Mouse (Mus musculus): ENCODE data around the gene Defa22. TPM values are rescaled to one million over a fixed set of nuclear protein-coding genes. Genes with fewer than 3 reads are reported as not detected.
"Not testable (repeated sequence)": the region's sequence is repeated elsewhere in the genome, so short reads cannot be mapped to it uniquely, and the experiment has no call there.

The Defa22 gene
- total RNA-seq (2014; fragmentation: Nextera tagmentation) = not detected in 2 replicates
- total RNA-seq (2017) = not detected in 2 replicates

GRCm38 (mm10) chr8:21161977-21162376 lies at the start of gene Defa22:
Gene Defa22, plus strand, starts transcription at chr8:21162277.
- ATAC-seq (replicated peaks; ENCODE audit: low FRiP score, low TSS enrichment, poor library complexity, severe bottlenecking) = not testable (repeated sequence)

DNA sequence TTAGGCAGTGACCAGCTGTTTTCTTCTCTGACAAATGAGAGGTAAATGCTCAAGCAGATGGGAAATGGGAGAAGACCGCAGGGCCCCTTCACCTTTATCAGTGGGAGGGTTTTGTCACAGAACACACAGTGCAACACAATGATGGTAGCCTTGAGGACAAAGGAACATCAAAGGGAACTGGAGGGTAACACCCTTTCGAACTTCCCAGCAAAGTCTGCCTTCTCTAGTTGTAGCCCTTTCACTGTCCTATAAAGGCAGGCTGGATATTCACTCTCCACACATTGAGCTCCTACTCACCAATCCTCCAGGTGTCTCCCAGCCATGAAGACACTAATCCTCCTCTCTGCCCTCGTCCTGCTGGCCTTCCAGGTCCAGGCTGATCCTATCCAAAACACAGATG lies 27.7 kb upstream of the Defa22 start, which contains the start of gene Defa30:
Gene Defa30 (plus strand): TSS at position 301 of the 400 bp plus-strand sequence.
- ATAC-seq (replicated peaks; ENCODE audit: low FRiP score, low TSS enrichment, poor library complexity, severe bottlenecking) = not testable (repeated sequence)

DNA sequence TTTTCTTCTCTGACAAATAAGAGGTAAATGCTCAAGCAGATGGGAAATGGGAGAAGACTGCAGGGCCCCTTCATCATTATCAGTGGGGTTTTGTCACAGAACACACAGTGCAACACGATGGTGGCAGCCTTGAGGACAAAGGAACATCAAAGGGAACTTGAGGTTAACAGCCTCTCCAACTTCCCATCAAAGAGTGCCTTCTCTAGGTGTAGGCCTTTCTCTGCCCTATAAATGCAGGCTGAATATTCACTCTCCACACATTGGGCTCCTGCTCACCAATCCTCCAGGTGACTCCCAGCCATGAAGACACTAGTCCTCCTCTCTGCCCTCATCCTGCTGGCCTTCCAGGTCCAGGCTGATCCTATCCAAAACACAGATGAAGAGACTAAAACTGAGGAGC lies 29.2 kb downstream of the Defa22 start, which contains the start of gene Defa31:
Gene Defa31 (plus strand): TSS at position 301 of the 400 bp plus-strand sequence.
- ATAC-seq (replicated peaks; ENCODE audit: low FRiP score, low TSS enrichment, poor library complexity, severe bottlenecking) = not testable (repeated sequence)

DNA sequence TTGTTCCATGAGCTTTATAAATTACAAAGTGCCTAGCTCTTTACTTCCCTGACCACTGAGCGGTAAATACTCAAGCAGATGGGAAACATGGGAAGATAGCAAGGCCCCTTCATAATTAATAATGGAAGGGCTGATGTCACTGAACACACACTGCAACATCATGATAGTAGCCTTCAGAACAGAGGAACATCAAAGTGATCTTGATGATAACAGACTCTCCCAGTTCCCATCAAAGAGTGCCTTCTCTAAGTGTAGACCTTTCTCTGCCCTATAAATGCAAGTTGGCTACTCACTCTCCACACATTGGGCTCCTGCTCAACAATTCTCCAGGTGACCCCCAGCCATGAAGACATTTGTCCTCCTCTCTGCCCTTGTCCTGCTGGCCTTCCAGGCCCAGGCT lies 39.2 kb downstream of the Defa22 start, which contains the start of gene Gm15293:
Gene Gm15293 (plus strand): TSS at position 301 of the 400 bp plus-strand sequence.
- ATAC-seq (replicated peaks; ENCODE audit: low FRiP score, low TSS enrichment, poor library complexity, severe bottlenecking) = not testable (repeated sequence)

Other genes with a start within 250 kb of the Defa22 start
- not detected in 2 replicates for gene Gm6040, start 240.2 kb upstream of the Defa22 start, total RNA-seq (2014; fragmentation: Nextera tagmentation)
- not detected in 2 replicates for gene Gm6040, start 240.2 kb upstream of the Defa22 start, total RNA-seq (2017)
- not detected in 2 replicates for gene AY761185, start 217.6 kb upstream of the Defa22 start, total RNA-seq (2014; fragmentation: Nextera tagmentation)
- gene AY761185, start 217.6 kb upstream of the Defa22 start, total RNA-seq (2017) = not detected in 2 replicates
- not detected in 2 replicates for gene Defa21, start 136.7 kb upstream of the Defa22 start, total RNA-seq (2014; fragmentation: Nextera tagmentation)
- not detected in 2 replicates for gene Defa21, start 136.7 kb upstream of the Defa22 start, total RNA-seq (2017)
- not detected in 2 replicates for gene Defa23, start 107.2 kb upstream of the Defa22 start, total RNA-seq (2014; fragmentation: Nextera tagmentation)
- not detected in 2 replicates for gene Defa23, start 107.2 kb upstream of the Defa22 start, total RNA-seq (2017)
- not detected in 2 replicates for gene Defa35, start 97.2 kb upstream of the Defa22 start, total RNA-seq (2014; fragmentation: Nextera tagmentation)
- not detected in 2 replicates for gene Defa35, start 97.2 kb upstream of the Defa22 start, total RNA-seq (2017)
- gene Defa25, start 77.8 kb upstream of the Defa22 start, total RNA-seq (2014; fragmentation: Nextera tagmentation) = not detected in 2 replicates
- gene Defa25, start 77.8 kb upstream of the Defa22 start, total RNA-seq (2017) = not detected in 2 replicates
- gene Gm14851, start 66.2 kb upstream of the Defa22 start, total RNA-seq (2014; fragmentation: Nextera tagmentation) = not detected in 2 replicates
- gene Gm14851, start 66.2 kb upstream of the Defa22 start, total RNA-seq (2017) = not detected in 2 replicates
- not detected in 2 replicates for gene Defa30, start 27.6 kb upstream of the Defa22 start, total RNA-seq (2014; fragmentation: Nextera tagmentation)
- not detected in 2 replicates for gene Defa30, start 27.6 kb upstream of the Defa22 start, total RNA-seq (2017)
- gene Defa31, start 29.3 kb downstream of the Defa22 start, total RNA-seq (2014; fragmentation: Nextera tagmentation) = not detected in 2 replicates
- gene Defa31, start 29.3 kb downstream of the Defa22 start, total RNA-seq (2017) = not detected in 2 replicates
- not detected in 2 replicates for gene Gm15293, start 39.3 kb downstream of the Defa22 start, total RNA-seq (2014; fragmentation: Nextera tagmentation)
- not detected in 2 replicates for gene Gm15293, start 39.3 kb downstream of the Defa22 start, total RNA-seq (2017)
- gene Gm15292, start 87.5 kb downstream of the Defa22 start, total RNA-seq (2014; fragmentation: Nextera tagmentation) = not detected in 2 replicates
- not detected in 2 replicates for gene Gm15292, start 87.5 kb downstream of the Defa22 start, total RNA-seq (2017)
- not detected in 2 replicates for gene Defa27, start 153.3 kb downstream of the Defa22 start, total RNA-seq (2014; fragmentation: Nextera tagmentation)
- gene Defa27, start 153.3 kb downstream of the Defa22 start, total RNA-seq (2017) = not detected in 2 replicates
- gene Defa29, start 164.7 kb downstream of the Defa22 start, total RNA-seq (2014; fragmentation: Nextera tagmentation) = not detected in 2 replicates
- not detected in 2 replicates for gene Defa29, start 164.7 kb downstream of the Defa22 start, total RNA-seq (2017)
- gene Defa2, start 216.2 kb downstream of the Defa22 start, total RNA-seq (2014; fragmentation: Nextera tagmentation) = not detected in 2 replicates
- gene Defa2, start 216.2 kb downstream of the Defa22 start, total RNA-seq (2017) = not detected in 2 replicates
- gene Defa33, start 229.5 kb downstream of the Defa22 start, total RNA-seq (2014; fragmentation: Nextera tagmentation) = not detected in 2 replicates
- not detected in 2 replicates for gene Defa33, start 229.5 kb downstream of the Defa22 start, total RNA-seq (2017)

Data from megakaryocyte-erythroid progenitor cell, adult 5-6 weeks (primary cell).